Mouse (Mus musculus) layer of hippocampus, adult 9-11 months (tissue): ENCODE results near the gene Il17ra.

Source experiments
- DNase-seq: peaks from one replicate; pipeline ENCODE4 v3.0.0; 2022

Gene Il17ra

DNA sequence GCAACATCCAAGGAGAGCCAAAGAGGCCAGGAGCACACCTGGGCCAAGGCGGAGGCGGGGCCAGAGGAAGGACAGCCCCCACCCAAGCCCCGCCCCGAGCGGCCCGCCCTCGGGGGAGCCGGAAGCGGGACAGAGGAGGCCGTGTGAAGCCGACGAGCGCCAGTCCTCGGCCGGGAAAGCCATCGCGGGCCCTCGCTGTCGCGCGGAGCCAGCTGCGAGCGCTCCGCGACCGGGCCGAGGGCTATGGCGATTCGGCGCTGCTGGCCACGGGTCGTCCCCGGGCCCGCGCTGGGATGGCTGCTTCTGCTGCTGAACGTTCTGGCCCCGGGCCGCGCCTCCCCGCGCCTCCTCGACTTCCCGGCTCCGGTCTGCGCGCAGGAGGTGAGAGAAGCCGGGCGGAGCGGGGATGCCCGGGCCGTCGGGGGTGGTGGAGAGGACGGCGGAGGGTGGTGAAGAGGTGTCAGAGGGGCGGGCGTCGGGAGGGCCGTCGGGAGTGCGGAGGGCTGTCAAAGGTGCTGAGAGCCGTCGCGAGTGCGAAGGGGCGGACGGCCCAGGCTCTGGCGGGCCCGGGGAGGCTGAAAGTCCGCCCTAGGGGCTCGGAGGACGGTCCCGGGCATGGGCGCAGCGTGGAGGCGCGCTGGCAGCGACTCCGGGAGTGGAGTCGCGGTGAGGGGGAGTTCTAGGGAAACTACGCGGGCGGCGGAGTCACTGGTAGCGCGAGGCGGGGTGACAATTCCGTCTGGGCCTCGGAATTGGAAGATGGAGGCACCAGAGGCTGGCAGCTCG is at the start of gene Il17ra:
TSS of gene Il17ra (plus strand) at position 162 of the 786 bp plus-strand sequence.
- DNase-seq: no peak

DNA sequence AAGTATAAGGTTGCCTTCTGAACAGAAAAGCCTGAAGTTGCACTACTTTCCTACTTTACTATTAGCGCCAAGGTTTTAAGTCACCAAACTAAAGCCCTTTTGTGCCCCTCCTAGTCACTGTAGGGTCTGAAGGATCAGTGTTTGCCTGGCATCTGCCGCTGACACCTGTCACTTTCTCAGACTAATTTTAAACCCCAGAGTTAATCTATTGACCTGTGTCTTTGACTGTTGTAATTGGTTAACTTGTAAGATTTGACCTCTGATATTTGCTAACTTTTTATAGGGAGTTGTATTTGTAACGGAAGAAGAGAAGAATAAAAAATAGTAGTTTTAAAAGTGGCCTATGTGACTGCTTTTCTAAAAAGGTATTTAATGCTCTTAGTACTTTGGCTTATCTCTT is 24.9 kb upstream of the Il17ra start:
- no peak for DNase-seq

DNA sequence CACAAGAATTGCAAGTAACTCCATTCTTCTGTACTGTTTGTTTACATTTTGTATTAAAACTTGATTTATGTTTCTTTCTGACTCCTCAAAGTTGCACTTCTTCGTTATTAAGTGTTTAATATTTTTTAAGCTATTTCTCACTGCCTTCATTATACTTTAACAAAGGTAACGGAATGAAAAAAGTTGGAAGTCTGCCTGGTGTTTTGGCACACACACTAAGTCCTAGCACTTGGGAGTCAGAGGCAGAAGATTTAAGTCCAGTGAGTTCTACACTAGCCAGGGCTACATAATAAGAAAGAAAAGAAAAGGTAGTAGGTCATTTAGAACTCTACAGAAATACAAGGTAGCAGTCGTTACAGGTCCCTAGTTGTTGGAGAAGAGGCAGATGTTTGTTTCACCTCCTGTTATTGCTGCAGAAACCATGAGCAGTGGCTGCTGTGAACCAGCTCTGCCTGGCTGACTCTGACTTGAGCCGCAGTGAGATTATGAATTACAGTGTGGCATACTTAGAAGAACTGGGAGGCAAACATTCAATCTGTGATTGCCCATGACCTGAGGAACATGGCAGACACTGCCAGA is 20.8 kb upstream of the Il17ra start:
- no peak for DNase-seq

DNA sequence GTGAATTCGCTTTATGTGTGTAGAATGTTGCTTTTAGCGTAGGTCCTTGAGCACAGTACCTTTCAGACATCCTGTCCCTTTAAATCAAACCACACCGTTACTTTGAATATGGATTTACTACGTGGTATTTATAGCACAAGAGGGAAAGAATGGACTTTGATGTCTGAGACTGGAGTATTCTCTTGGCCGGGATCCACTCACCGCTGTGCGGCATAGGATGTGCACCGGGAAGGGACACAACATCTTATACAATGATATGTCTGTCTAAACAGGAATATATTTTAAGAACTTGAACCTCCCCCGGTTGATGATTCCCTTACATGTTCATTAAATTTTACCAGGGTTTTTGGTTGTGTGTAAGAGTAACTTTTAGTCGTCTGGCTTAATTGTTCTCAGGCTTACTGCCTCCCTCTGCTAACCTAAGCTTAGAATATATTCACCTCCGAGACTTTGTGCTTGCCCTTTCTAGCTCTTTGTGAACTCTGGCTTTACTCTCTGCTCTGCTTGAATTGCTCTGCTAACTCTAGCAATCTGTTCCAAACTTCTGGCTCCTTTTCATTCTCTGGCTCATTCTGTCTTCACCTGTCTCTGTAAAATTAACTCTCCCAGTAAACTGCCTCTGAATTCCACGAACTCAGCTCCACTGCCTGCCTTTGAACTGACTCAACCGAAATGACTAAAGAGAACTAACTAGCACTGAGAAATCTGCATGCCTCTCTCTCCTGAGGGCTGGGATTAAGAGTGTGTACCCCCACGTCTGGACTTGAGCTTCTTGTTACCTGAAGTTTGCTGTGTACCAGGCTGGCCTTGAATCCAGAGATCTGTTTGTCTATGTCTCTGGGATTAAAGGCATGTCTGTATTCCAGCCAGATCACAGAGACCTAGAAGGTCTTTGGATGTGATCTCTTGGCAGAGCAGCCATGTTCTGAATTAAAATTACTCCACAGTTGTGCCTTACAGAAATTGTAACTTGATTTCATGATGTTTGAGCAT is 19.4 kb upstream of the Il17ra start:
- DNase-seq: no peak

DNA sequence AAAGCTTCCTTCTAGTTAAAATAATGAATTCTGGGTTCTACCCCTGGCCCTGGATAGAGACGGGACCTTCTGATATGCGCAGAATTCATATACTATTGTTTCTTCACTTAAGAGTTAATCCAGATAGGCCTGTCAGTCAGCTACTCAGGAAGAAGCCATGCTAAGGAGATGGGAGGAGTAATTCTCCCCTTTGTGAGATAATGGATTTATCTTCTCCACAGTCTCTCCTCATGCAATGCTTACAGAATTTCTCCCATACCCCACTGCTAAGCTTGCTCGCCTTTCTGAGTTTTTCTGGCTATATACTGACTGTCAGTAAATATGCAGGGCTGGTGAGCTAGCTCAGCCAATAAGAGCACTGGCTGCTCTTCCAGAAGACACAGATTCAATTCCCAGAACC is 12.8 kb upstream of the Il17ra start:
- no peak for DNase-seq

DNA sequence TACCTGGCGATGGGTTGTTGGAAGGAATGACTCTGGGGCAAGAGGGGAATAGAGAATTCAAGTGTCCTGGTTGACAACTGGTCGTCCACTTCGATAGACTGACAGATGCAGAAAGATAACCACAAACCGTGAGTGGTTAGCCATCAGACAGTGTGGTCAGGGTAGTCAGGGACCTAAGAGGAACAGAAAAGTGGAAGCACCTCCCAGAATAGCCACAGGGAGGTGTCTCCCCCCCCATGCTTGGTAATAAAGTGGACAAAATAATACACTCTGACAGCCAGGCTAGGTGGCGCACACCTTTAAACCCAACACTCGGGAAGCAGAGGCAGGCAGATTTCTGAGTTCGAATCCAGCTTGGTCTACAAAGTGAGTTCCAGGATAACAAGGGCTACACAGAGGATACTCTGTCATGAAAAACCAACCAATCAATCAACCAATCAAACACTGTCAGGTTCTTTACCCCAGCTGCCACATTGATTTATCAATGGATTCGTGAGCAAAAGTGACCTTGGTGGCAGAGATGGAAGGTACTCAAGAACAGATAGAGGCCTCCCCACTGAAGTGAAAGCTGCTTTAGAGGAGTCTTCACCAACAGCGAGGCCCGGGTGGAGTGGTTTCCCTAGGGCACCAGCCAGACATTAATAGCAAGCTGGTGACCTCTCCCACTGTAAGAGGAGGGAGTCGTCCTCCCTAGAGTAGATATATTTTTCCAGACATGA is 10.5 kb upstream of the Il17ra start:
- no peak for DNase-seq

DNA sequence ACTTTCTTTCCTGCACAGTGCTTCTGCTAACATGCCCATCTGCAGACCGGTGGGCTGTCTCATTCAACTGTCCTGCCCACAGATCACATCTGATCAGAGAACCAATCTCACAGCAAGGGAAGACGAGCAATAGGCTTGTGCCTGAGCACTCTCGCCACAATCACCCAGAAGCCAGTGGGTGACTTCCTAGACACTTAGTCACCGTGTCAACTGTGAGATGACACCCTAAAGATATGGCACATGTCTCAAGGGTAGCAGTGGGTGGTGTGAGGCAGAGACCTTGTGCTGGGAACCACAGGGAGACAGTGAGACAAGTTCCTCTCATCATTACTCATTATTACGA is 10.0 kb upstream of the Il17ra start:
- no peak for DNase-seq

DNA sequence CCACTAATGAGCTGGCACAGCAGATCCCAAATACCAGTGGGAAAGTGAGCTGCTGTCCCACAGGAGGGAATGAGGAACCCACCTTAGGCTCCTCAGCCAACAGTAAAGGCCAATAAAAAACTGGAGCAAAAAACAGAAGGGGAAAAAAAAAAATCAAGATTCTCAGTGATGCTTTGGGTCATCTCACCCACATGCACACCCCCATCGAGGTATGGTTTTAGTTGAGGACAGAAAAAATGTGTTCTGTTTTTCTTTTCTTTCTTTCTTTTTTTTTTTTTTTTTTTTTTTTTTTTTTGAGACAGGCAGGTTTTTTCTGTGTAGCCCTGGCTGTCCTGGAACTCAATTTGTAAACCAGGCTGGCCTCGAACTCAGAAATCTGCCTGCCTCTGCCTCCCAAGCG is 9.5 kb upstream of the Il17ra start:
- no peak for DNase-seq

DNA sequence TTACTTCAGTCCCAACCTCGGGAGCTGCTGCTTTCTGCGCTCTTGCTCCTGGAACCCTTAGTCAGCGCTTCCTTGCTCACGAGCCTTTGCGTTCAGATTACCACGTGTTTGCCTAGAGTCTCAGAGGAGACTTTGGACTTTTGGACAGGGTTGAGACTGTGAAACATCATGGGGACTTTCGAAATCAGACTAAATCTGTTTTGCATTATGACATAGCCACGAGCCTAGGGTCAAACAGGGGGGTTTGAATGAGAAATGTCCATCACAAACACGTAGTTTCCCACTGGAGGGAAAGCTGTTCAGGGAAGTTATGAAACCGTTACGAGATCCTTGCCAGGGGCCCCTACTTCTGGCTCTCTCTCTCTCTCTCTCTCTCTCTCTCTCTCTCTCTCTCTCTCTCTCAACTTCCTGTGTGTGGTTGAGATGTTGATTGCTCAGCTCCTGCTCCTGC is 8.4 kb upstream of the Il17ra start:
- no peak for DNase-seq

DNA sequence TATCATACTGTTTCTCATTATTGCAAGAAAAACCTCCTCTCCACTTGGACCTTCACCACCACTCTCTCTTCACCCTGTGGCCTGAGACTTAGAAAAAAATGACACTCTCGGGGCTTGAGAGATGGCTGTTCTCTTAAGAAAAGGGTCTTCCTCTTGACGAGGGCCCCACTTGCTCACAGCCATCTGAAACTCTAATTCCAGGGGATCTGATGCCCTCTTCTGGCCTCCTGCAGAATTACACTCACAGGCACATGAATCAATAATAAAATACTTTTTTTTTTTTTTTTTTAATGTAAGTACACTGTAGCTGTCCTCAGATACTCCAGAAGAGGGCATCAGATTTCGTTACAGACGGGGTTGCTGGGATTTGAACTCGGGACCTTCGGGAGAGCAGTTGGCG is 6.0 kb upstream of the Il17ra start:
- no peak for DNase-seq

DNA sequence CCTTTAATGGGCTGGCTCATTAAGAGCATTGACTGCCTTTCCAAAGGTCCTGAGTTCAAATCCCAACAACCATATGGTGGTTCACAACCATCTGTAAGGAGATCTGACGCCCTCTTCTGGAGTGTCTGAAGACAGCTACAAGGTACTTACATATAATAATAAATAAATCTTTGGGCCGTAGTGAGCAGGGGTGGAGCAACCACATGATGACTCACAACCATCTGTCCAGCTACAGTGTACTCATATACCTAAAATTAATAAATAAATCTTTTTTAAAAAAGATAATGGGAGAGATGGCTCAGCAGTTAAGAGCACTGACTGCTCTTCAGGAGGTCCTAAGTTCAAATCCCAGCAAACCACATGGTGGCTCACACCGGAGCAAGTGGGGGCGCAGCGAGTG is 5.3 kb upstream of the Il17ra start:
- DNase-seq: no peak

DNA sequence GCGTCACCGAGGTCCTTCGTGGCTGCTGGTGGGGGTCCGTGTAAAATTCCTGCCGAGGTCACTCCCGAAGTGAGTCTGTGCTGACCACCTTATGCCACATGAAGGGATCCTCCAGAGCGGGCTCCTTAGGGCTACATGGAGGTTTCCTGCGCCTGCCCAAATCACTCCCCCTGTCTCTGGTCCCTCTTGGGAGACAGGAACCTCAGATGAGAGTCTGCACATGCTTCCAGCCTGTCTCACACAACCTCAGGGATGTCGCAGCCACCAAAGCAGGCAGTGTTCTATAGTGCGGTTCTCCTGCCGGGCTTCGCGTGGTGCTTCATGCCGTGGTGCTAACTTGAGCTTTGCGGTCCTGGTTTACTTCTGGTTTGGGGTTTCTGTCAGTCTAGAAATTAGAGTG is 1.8 kb upstream of the Il17ra start:
- DNase-seq: no peak

DNA sequence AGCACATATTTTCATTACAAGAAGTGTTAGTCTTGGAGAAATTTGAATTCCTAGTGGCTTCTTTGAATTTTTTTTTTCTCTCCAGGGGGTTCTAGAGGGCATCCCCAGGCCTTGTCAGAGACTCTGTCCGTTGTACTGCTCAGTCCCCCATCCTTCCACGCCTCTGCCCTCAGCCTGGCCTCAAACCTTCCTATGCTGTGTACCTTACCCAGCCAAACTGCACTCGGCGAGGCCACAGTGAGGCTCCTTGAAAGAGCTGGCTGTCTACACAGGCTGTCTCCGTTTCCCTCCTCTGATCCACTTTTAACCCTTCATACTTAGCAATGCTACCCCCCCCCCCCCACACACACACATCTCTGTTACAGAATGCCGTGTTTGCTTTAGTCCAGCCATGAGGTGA is 796 bp upstream of the Il17ra start:
- DNase-seq: no peak

DNA sequence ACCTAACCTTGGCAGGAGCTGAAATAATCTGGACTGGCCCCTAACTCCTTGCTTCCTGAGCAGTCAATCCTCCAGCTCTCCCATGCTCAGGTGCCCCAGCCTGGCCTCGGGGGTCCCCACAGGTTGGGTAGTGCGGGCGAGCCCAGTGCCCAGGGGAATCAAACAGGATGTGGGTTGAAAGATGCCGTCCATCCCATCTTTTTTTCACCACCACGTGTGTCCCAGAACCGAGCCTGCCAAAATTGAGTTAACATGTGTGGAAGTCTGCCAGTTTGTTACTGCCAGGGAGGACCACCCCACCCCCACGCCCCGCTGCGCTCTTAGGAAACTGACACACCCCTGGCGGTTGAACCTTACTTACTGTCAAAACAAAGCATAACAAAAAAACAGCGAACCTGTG is 837 bp downstream of the Il17ra start:
- no peak for DNase-seq

DNA sequence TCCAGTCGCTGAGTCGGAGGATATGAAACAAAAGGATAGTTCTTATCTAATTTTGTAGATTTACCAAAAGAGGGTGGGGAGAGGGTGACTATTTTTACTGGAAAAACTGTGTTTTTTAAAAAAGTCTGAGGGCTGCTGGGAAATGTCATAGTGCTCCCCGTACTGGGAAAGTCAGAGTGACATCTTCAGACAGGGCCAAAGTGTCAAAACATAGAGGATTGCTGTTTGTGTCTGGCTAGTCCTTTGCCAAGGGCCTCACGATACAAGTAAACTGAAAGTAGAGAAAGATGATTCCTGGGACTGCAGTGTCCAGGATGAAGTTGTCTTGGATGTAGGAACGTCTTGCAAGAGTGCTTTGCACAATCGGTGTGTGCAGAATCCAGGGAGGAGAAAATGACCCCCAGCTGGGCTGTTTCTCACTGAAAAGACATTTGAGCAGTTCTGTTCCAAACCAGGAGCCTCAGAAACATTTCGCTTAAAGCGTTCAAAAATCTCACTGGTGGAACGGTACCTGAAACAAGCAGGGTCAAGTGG is 1.4 kb downstream of the Il17ra start:
- DNase-seq: no peak

DNA sequence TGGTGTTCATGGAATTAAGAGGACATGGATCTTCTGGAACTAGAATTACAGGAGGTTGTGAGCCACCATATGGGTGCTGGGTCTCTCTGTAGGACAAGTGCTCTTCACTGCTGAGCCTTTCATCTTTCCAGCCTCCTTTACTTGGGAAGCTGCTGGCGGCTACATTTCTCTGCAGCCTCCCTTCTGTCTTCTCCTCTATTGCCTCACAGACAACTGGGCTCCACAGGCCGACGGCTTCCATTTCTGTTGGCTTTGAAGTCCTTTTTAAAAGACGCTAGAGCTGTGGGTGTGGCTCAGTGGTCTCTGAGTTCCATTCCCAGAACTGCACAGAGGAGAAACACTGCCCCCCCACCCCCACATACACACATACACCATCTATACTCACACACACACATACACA is 2.3 kb downstream of the Il17ra start:
- DNase-seq: no peak

DNA sequence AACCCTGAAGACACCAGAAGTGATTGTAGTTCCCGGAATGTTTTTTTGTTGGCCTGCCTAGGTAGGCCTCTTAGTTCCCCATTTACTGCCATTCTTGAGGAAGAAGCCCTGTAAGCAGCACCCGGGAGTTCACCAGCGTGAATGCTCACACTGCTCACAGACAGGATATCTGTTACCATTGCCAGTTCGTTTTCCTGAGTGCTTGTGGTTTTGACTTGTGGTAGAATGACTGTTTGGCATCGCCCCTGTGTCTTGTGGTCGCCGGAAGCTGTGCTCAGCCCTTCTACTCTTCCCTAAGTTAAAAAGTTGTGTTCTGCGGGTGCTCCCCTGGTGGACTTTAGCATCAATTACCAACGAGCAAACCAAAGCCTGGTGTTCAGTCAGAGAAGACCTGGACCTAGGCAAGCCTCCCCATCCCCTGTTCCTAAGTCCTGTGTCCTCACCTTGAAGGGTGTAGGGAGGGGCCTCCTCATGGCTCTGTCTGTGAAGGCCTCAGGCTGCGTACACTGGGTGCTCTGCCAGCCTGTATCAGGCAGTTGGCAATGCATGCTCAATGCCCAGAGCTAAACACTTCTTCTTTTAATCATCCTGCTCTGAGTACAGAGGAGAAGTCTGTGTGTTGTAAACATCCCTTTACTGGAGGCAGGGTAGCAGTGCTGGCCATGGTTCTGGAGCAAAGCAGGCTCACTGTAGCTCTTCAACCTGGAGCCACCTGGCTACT is 3.7 kb downstream of the Il17ra start:
- peak; percentile 81 for DNase-seq

DNA sequence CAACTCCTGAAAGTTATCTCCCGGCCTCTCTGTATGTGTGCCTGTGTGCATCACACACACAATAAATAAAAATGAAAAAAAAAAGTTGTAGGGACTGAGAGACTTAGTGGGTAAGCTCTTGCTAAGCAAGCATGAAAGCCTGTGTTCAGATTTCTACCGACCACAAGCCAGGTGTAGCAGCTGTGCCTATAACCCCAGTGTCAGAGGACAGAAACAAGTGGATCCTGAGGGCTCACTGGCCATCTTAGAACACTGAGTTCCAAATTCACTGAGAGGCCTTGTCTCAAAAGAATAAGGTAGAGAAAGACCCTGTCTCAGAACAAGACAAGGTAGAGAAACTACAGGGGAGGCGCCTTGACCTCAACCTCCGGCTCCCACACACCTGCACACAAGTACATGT is 5.2 kb downstream of the Il17ra start:
- DNase-seq: no peak

DNA sequence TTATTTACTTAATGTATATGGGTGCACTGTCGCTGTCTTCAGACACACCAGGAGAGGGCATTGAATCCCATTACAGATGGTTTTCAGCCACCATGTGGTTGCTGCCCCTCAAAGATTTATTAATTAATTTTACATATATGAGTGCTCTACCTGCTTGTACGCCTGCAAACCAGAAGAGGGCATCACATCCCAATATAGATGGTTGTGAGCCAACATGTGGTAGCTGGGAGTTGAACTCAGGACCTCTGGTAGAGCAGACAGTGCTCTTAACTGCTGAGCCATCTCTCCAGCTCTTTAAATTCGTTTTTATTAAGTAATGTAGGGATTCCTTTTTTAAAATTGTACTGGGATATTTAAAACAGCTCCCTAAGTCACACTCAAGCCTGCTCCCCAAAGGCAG is 6.2 kb downstream of the Il17ra start:
- DNase-seq: no peak

DNA sequence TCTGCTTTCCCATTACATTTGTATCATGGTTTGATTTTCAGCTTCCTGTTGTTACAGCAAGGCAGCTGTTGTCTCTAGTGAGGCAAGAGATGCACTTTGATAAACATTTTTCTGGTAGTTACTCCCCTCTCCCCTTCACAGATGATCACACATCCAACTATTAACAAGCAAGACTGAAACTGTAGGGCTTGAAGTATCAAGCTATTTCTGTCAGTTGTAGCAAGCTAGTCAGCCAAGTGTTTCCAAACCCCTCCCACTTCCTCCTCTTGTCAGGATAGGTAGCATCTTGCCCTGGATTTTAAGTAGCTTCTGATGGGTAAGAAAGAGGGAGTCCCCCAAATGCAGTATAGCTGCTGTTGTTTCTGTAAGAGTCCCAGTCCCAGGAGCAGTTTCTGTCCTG is 6.7 kb downstream of the Il17ra start:
- no peak for DNase-seq

DNA sequence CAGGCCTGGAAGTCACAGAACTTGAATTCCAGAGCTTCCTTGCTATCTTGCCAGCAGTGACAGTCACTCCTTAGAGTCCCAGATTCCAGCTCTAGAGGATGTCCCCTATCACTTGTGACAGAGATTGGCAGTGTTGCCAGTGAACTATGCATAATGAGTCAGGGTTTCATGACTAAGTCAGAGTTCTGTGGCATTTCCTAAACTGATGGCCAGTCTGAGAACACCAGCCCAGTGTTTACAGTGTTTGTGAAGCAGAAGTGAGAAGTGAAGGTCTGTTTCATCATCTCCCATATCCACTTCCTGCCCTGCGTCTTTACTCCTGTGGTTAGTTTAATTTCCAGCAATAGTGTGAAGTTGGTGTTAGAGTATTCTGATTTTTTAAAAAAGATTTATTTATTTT is 7.6 kb downstream of the Il17ra start:
- no peak for DNase-seq

DNA sequence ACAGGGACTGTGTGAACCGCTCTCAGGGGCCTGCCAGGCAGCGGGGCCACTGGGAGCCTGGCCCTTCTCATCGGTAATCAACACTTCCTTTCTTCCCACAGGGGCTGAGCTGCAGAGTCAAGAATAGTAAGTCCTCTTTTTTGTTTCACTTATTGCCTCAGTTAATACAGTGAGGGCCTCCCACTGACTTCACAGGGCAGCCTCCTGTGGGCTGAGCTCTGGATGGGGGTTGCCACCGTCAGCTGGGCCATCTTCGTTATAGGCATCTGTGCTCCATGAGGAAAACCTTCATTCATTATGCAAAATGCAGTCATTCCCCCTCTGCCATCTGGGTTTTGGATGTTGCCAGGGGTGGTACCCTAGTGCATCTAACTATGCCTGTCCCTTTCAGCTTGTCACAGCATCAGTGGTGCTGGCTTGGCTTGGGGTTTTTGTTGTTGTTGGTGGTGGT is 9.0 kb downstream of the Il17ra start:
- DNase-seq: peak; percentile 76
